Mouse (Mus musculus) cortical plate, adult 2 months (tissue): Measurements from ENCODE around the gene Disc1.

Experiments used
- CTCF ChIP-seq: fragments of 200-500 bp; IDR thresholded peaks from 2 replicates; pipeline ENCODE4 v1.5.1; 2011; ENCODE audit warnings: mild to moderate bottlenecking, control low read depth, low read length; ENCODE audit not compliant: insufficient read depth; ENCODE audit errors: extremely low read depth
- POLR2A ChIP-seq: fragments of 200-500 bp; IDR thresholded peaks from 2 replicates; pipeline ENCODE4 v1.6.1; 2011; ENCODE audit warnings: mild to moderate bottlenecking, low read length, control low read depth; ENCODE audit not compliant: insufficient read depth; ENCODE audit errors: extremely low read depth

DNA sequence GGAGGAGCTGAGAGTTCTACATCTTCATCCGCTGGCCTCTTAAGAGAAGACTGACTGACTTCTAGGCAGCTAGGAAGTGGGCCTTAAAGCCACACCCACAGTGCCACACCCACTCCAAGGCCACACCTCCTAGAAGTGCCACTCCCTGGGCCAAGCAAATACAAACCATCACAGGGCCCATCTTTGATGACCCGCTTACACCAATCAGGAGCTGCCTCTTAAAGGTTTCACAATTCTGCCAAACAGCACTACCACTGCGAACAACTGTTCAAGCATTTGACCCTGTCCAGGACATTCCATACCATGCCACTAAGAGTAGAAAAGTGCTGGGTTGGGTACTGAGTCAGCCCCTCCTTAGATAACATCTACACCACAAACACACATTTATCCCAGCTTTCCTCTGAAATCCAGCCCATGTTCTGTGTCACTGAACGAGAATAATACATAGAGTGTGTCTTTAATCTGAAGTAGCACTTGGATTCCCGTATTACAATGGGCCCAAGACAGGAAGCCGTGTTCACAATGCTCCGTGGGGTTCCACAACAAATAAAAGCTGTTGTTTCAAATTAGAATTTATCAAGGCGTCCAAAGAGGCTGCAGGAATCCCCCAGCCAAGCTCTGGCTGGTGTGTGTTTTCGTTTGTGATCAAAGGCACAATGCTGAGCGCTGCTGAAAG lies 199.6 kb downstream of the Disc1 start:
- no peak for TF ChIP-seq CTCF
- no peak for TF ChIP-seq POLR2A
